Mouse (Mus musculus): Measurements from ENCODE around the gene Gnai2. TPM values are rescaled to one million over a fixed set of nuclear protein-coding genes. Genes with fewer than 3 reads are reported as not detected.

The Gnai2 gene
- polyA plus RNA-seq, 1 experiment = 1,017 TPM

DNA sequence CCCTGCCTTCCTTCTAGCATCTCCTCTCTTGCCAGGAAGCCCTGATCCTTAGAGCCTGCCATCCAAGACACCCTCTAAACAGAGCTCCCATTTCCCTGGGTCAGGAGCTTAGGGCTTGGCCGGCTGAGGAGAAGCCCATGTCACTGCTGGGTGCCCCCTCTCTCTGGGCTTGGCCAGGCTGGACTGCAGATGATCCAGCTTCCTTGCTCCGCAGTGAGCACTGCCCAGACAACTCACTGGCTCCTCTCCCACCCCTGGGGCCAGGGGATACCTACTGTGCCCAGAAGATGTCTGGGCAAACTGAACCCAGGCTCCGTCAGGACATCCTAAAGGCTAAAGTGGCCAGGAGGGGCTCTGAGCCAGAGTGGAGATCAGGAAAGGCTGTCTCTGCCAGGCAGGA lies 24.8 kb upstream of the Gnai2 start:
- no peak overlapping the region for H3K4me3 ChIP-seq (ENCODE audit: insufficient read depth, low read length)
- no peak overlapping the region for H3K27ac ChIP-seq (ENCODE audit: insufficient read depth, low read depth, low read length)
- TF ChIP-seq POLR2A (IDR thresholded peaks at IDR 0.05; ENCODE audit: borderline replicate concordance, low read depth, low read length) = no peak
- no peak for TF ChIP-seq CTCF (IDR thresholded peaks at IDR 0.05; ENCODE audit: low read depth, low read length)
- 0 out of 2 replicates have a peak, but pooled peaks cover 3% of the 10 kb centered on the region for H3K4me1 ChIP-seq (ENCODE audit: control insufficient read depth, insufficient read depth, low read length)

DNA sequence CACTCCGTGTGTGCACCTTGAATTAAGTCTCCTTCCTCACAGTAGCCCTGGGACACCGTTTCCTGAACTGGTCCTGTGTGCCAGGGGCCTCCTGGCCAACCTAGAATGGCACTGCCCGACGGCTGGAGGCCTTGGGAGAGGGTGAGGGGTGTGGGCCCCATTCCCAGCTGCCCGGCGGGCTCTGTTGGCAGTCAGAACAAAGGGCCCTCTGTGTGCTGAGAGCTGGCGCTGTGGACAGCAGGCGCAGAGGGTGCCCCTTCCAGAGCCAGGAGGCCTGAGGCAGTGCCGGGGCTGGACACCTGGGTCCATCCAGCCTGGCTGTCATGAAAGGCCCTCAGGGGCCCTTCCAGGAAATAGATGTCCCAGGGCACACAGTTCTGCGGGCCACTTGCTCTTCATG lies 24.4 kb upstream of the Gnai2 start:
- Histone ChIP-seq H3K4me1 (ENCODE audit: control insufficient read depth, insufficient read depth, low read length) (0 out of 2 replicates have a peak, but pooled peaks cover 3% of the 10 kb centered on the region), H3K4me3 (ENCODE audit: insufficient read depth, low read length) (no peak overlapping the region), H3K27ac (ENCODE audit: insufficient read depth, low read depth, low read length) (no peak overlapping the region)
- no peak for TF ChIP-seq POLR2A (IDR thresholded peaks at IDR 0.05; ENCODE audit: borderline replicate concordance, low read depth, low read length)
- no peak for TF ChIP-seq CTCF (IDR thresholded peaks at IDR 0.05; ENCODE audit: low read depth, low read length)

DNA sequence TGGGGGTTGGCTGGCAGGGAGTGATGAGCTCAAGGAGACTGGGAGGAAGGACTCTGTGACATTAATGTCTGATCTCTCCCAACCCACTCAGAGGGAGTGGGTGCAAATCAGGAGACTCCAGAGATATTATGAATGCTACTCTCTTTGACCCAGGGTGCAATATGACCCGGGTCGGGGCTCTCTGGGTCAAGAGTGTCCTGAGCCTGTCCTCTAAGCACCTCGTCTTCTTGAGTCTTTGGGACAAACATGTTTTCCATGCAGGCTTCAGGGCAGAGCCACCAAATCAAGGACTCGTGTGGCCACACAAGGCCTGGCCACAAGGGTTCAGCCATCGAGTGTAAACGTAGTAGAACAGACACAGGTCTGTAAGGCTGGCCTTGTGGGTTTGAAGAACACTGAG lies 22.9 kb upstream of the Gnai2 start:
- H3K4me1 ChIP-seq (ENCODE audit: control insufficient read depth, insufficient read depth, low read length) = 0 out of 2 replicates have a peak, but pooled peaks cover 3% of the 10 kb centered on the region
- H3K4me3 ChIP-seq (ENCODE audit: insufficient read depth, low read length) = no peak overlapping the region
- TF ChIP-seq POLR2A (IDR thresholded peaks at IDR 0.05; ENCODE audit: borderline replicate concordance, low read depth, low read length) (no peak), CTCF (IDR thresholded peaks at IDR 0.05; ENCODE audit: low read depth, low read length) (no peak)
- H3K27ac ChIP-seq (ENCODE audit: insufficient read depth, low read depth, low read length) = no peak overlapping the region

DNA sequence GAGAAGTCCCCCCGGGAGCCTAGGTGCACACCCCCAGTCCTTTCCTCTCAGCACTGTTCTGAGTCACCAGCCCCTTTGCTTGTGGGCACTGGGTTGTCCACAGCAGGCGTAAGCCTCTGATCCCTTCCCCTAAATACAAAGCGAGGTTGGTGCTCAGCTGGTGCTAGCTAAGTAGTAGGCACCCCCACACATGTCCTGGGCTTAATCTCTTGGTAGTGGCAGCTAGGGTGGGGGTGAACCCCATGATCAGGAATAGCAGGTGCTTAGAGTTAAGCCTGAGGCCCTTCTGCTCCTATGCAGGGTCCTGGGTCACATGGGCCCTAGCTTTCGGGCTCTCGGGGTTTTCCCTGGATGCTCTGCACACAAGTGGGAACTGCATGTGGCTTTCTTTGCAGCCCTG lies 22.0 kb upstream of the Gnai2 start:
- H3K4me1 ChIP-seq (ENCODE audit: control insufficient read depth, insufficient read depth, low read length) = 0 out of 2 replicates have a peak, but pooled peaks cover 3% of the 10 kb centered on the region
- TF ChIP-seq CTCF (IDR thresholded peaks at IDR 0.05; ENCODE audit: low read depth, low read length) (no peak), POLR2A (IDR thresholded peaks at IDR 0.05; ENCODE audit: borderline replicate concordance, low read depth, low read length) (no peak)
- H3K4me3 ChIP-seq (ENCODE audit: insufficient read depth, low read length) = no peak overlapping the region

DNA sequence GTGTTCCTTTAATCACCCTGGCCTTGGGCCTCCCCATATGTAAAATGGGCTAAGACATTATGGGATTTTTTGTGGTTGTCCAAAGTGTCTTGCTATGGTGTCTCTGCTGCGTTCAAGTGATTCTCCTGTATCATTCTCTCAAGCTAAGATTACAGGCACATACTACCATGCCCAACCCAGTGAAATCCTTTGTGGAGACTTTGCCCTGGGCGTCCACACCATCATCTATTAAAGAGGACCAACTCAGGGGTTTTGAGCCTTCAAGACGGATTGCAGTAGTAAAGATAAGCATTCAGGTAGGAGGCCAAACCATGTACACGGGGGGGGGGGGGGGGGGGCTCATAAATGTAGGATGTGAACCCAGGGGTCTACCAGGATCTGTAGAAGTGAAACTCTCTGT lies 19.4 kb upstream of the Gnai2 start:
- no peak overlapping the region for H3K4me3 ChIP-seq (ENCODE audit: insufficient read depth, low read length)
- no peak for TF ChIP-seq POLR2A (IDR thresholded peaks at IDR 0.05; ENCODE audit: borderline replicate concordance, low read depth, low read length)
- TF ChIP-seq CTCF (IDR thresholded peaks at IDR 0.05; ENCODE audit: low read depth, low read length) = no peak
- 0 out of 2 replicates have a peak, but pooled peaks cover 3% of the 10 kb centered on the region for H3K4me1 ChIP-seq (ENCODE audit: control insufficient read depth, insufficient read depth, low read length)
- H3K27ac ChIP-seq (ENCODE audit: insufficient read depth, low read depth, low read length) = no peak overlapping the region

More for the DNA sequence above, 22.0 kb upstream of the Gnai2 start:
- H3K27ac ChIP-seq (ENCODE audit: insufficient read depth, low read depth, low read length) = no peak overlapping the region

DNA sequence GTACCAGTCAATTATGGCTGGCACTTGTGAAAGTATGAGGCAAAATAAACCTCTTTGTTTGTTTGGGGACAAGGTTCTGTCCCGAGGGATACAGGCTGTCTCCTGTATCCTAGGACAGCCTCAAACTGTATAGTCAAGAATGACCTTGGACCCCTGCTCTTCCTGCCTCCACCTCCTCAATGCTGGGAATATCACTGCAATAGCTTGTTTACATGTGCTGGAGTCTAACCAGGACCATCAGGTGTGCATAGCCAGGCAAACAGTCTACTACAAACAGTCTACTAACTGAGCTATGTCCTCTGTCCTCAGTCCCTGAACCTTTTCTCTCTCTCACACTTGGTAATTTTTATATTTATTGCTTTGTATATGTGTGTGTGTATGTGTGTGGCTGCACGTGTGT lies 18.3 kb upstream of the Gnai2 start:
- H3K27ac ChIP-seq (ENCODE audit: insufficient read depth, low read depth, low read length) = no peak overlapping the region
- TF ChIP-seq CTCF (IDR thresholded peaks at IDR 0.05; ENCODE audit: low read depth, low read length) (no peak), POLR2A (IDR thresholded peaks at IDR 0.05; ENCODE audit: borderline replicate concordance, low read depth, low read length) (no peak)
- 0 out of 2 replicates have a peak, but pooled peaks cover 3% of the 10 kb centered on the region for H3K4me1 ChIP-seq (ENCODE audit: control insufficient read depth, insufficient read depth, low read length)
- H3K4me3 ChIP-seq (ENCODE audit: insufficient read depth, low read length) = no peak overlapping the region

DNA sequence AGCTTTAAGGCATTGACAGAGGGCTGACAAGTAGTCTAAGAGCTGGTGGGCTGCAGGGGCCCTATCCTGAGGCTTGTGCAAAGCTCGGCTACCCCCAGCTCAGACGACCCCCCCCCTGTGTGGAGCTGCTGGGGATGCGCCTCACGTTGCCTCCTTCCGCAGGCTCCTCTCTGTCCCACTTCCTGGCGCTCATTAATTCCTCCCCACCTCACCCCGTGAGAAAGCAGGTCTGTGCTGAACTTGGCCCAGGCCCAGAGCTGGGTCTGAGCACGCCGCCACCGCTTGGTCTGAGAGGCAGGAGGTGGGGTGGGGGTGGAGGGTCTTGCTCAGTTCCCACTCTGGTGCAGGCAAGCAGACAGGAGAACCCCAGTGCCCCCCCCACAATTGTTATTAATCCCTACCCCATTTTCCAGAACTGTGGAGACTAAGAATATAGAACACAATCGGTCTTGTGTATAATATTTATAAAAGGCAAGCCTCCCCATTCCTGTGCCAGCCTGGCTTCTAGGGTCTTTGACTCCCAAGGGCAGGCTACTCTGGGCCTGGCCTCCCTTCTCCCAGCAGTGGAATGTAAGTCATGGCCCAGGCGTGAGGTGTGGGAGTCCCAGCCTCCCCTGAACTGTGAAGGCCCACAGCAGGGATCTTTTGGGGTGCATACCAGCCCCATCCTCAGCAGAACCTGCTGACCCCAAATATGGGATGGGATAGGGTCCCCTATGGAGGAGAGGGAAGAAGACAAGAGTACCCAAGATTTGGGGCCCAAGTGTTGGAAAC lies 15.7 kb upstream of the Gnai2 start:
- H3K4me3 ChIP-seq (ENCODE audit: insufficient read depth, low read length) = no peak overlapping the region
- H3K4me1 ChIP-seq (ENCODE audit: control insufficient read depth, insufficient read depth, low read length) = no peaks in the 10 kb centered on the region
- no peak for TF ChIP-seq POLR2A (IDR thresholded peaks at IDR 0.05; ENCODE audit: borderline replicate concordance, low read depth, low read length)
- TF ChIP-seq CTCF (IDR thresholded peaks at IDR 0.05; ENCODE audit: low read depth, low read length) = no peak
- H3K27ac ChIP-seq (ENCODE audit: insufficient read depth, low read depth, low read length) = no peak overlapping the region

DNA sequence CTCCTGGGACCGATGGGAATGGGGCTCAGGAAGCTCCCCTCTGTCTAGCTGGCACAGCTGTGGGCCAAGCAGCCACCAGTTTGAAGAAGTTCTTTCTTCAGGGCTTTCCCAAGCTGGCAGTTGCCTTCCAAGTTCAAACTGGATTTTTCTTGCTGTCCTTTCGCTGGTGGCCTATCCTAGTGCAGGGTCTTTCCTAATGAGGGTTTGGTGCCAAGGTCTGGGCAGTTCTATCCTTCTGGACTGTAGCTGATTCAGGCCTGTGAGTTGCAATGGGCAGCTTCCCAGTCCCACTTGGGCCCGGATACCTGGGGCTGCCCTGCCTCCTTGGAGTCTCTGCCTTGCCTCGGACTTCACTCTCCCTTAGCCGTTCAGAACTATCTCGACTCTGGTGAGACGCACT lies 15.1 kb upstream of the Gnai2 start:
- Histone ChIP-seq H3K27ac (ENCODE audit: insufficient read depth, low read depth, low read length) (no peak overlapping the region), H3K4me1 (ENCODE audit: control insufficient read depth, insufficient read depth, low read length) (peaks cover 2% of the 10 kb centered on the region; the same call in 1 of the 2 replicates), H3K4me3 (ENCODE audit: insufficient read depth, low read length) (no peak overlapping the region)
- TF ChIP-seq POLR2A (IDR thresholded peaks at IDR 0.05; ENCODE audit: borderline replicate concordance, low read depth, low read length) (no peak), CTCF (IDR thresholded peaks at IDR 0.05; ENCODE audit: low read depth, low read length) (no peak)

DNA sequence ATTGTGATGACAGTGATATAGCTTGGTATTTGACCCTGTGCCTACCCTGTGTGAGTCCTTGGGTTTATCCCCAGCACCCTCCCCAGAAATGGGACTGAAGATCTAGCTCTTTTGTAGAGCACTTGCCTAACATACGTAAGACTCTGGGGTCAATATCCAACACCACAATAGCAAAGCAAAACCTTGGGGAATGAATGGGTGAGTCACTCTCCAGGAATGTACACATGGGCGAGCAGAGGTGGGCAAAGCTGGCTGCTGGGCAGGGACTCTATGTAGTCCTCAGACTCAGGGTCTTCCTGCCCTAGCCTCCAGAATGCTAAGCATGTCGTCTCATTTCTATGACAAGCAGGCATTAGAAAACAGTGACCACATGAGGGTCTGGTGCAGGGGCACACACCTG lies 13.6 kb upstream of the Gnai2 start:
- TF ChIP-seq CTCF (IDR thresholded peaks at IDR 0.05; ENCODE audit: low read depth, low read length) (no peak), POLR2A (IDR thresholded peaks at IDR 0.05; ENCODE audit: borderline replicate concordance, low read depth, low read length) (no peak)
- Histone ChIP-seq H3K4me1 (ENCODE audit: control insufficient read depth, insufficient read depth, low read length) (peaks cover 7% of the 10 kb centered on the region), H3K4me3 (ENCODE audit: insufficient read depth, low read length) (no peak overlapping the region), H3K27ac (ENCODE audit: insufficient read depth, low read depth, low read length) (no peak overlapping the region)

DNA sequence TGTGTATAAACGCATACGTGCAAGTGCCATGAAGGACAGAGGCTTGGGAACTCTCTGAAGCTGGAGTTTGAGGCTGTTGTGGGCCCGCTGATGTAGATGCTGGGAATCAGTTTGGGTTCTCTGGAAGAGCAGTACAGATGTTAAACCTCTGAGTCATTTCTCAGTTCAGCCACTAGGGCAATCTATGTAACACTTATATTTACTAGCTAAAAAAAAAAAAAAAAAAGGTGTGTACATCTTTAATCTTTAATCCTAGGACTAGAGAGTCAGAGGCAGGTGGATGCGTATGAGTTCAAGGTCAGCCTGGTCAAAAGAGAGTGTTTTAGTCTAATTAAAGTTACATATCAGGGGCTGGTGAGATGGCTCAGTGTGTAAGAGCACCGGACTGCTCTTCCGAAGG lies 11.8 kb upstream of the Gnai2 start:
- H3K4me1 ChIP-seq (ENCODE audit: control insufficient read depth, insufficient read depth, low read length) = peaks cover 11% of the 10 kb centered on the region
- H3K27ac ChIP-seq (ENCODE audit: insufficient read depth, low read depth, low read length) = no peak overlapping the region
- H3K4me3 ChIP-seq (ENCODE audit: insufficient read depth, low read length) = no peak overlapping the region
- no peak for TF ChIP-seq POLR2A (IDR thresholded peaks at IDR 0.05; ENCODE audit: borderline replicate concordance, low read depth, low read length)
- no peak for TF ChIP-seq CTCF (IDR thresholded peaks at IDR 0.05; ENCODE audit: low read depth, low read length)
